Mouse (Mus musculus) layer of hippocampus, adult 8-10 months (tissue): Measurements from ENCODE around the gene Kifc1. TPM values are rescaled to one million over a fixed set of nuclear protein-coding genes. Genes with fewer than 3 reads are reported as not detected.
"Not testable (repeated sequence)": the region's sequence is repeated elsewhere in the genome, so short reads cannot be mapped to it uniquely, and the experiment has no call there.

Experiments used
- DNase-seq, 2 experiments: peaks; one replicate each; pipeline ENCODE4 v3.0.0; 2022; ENCODE audit warnings: low spot score in 2 of 2
- total RNA-seq, 4 experiments: library from RNA; stranded (reverse); gene quantifications; 2 replicates each; pipeline ENCODE4 v1.2.4; 2022

Gene Kifc1
- total RNA-seq, 4 experiments from 2014 or later = 1.9 to 2.6 (median 2.5) TPM

DNA sequence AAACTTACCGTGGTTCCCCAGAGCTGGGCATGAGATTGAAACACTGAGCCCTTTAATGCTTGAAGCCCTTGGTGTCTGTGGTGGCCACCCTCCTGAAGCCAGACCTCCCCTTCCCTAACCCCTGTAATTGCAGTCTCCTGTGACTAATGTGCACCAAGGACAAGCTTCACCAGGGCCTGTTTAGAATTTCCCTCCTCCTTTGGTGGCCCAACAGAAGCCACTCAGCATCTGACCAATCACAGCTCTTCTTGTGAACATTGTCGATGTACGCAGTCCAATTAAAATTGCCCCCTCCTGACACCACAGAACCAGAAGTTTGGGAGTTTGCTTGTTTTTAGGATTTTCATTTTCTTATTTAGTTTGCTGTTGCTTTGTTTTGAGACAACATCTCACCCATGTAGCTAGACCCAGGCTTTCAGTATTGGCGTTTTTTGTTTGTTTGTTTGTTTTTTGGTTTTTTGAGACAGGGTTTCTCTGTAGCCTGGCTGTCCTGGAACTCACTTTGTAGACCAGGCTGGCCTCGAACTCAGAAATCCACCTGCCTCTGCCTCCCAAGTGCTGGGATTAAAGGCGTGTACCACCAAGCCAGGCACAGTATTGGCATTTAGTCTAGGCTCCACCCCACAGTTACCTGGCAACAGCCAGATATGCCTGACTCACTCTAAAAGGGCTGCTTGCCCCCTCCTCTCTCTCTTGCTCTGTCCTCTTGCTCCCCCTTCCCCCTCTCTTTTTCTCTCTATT is 13.6 kb upstream of the Kifc1 start:
- not testable (repeated sequence) for DNase-seq

DNA sequence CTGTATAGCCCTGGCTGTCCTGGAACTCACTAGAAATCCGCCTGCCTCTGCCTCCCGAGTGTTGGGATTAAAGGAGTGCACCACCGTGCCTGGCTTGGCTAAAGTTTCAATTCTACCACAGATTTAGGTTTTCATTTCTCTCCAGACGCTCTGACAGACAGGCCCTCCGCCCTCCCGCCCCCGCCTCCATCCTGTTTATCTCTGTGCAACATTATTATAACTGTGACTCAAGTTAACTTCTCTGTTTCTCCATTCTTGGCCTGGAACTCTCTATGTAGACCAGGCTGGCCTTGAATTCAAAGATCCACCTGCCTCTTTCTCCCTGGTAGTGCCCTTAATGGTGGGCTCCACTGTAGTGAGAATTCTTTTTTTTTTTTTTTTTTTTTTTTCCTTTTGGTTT is 12.0 kb upstream of the Kifc1 start:
- DNase-seq = no peak

DNA sequence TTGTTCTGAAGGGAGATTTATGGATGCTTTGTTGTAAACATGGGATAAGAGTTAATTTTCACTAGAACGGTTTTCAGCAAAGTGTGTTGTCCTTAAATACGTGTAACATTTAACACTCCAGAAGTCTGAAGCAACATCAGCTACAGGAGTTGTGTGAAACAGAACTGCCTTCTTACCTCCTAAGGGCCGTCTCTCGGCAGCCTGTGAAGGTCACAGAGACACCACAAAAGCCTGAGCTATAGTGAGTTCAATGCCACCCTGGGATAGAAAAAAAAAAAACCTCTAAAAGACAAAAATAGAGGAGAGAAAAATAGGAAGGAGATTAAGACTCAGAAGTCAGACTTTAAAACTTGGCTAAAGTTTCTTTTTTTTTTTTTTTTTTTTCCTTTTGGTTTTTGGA is 11.6 kb upstream of the Kifc1 start:
- DNase-seq = no peak

DNA sequence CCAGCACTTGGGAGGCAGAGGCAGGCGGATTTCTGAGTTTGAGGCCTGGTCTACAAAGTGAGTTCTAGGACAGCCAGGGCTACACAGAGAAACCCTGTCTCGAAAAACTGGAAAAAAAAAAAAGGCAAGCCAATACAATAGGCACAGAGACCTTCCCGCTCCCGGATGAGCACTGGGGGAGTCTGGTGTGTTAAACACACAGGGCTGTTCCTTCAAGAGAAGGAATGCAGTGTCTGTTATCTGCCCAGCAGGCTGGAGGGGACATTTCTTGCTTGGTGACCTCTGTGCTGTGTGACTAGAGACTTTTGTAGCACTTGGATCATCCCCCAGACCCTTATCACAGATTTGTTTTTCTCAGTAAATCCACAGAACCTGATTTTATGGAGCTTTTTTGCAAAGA is 11.2 kb upstream of the Kifc1 start:
- no peak for DNase-seq

DNA sequence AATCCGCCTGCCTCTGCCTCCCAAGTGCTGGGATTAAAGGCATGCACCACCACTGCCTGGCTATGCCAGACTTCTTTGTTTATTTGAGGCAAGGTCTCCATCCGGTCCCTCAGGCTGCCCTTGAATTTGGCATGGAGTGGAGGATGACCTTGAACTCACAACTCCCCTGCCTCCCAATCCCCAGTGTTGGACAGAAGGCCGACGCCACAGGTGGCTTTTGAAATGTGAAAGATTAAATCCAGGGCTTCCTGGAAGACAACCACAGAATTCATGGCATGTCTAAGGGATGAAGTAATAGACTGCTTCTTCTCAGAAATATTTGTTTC is 10.5 kb upstream of the Kifc1 start:
- DNase-seq = no peak

DNA sequence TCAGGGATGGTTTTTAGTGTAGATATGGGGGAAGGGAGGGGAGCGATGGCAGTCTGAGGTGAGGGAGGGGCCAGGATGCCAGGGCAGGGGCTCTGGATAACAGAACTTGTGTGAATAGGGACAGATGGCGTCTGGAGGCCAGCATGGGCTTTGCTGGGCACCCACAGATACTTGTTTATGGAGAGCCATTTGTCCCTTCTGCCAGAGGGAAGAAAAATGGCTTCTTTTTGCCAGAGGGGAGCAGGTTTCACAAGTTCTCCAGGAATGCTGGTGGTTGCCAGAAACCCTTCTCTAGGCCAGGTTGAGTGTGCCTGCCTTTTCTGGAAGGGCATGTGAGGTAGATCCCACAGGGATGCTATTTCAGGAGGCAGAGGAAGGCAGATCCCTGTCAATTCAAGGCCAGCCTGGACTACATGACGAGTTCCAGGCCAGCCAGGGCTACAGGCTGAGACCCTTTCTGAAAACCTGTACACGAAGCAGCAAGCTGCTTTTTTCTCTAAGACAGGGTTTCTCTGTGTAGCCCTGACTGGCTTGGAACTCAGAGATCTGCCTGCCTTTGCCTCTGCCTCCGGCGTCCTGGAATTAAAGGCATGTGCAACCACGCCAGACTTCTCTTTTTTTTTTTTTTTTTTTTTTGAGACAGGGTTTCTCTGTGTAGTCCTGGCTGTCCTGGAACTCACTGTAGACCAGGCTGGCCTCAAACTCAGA is 10.0 kb upstream of the Kifc1 start:
- DNase-seq = no peak

DNA sequence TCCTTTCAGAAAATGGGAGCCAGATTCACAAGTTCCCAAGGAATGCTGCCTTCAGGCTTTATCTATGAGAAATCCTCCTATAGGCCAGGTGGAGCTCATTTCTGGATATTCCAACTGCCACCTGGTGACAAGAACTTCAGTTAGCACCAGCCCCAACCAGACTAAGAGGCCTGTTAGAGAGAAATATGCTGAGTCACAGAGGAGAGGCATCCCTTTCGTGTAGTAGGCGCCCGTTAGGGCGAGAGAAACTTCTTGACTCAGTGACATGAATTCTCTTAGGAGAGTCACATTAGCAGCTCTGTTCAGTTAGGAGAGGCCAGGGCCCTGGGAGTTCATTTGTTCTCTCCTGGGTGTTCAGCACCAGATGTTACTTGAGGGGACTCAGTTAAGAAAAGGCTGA is 9.2 kb upstream of the Kifc1 start:
- no peak for DNase-seq

DNA sequence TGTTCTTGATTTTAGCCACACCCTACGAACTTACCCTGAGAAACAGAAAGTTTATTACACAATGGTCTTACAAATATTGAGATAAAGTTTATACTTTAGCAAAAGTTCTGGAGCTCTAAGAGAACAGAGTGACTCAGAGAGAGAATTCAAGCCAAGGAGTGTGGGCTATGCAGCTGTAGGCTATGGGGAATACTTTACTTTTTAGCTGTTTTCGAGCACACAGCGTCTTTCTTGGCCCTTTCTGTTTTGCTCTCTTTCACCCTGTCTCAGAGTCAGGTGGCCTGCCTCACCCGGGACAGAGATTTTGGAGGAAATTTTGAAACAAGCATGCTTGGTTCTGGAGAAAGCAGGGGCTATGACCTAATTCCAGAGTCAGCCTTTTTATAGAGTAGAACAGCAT is 7.7 kb upstream of the Kifc1 start:
- not testable (repeated sequence) for DNase-seq

DNA sequence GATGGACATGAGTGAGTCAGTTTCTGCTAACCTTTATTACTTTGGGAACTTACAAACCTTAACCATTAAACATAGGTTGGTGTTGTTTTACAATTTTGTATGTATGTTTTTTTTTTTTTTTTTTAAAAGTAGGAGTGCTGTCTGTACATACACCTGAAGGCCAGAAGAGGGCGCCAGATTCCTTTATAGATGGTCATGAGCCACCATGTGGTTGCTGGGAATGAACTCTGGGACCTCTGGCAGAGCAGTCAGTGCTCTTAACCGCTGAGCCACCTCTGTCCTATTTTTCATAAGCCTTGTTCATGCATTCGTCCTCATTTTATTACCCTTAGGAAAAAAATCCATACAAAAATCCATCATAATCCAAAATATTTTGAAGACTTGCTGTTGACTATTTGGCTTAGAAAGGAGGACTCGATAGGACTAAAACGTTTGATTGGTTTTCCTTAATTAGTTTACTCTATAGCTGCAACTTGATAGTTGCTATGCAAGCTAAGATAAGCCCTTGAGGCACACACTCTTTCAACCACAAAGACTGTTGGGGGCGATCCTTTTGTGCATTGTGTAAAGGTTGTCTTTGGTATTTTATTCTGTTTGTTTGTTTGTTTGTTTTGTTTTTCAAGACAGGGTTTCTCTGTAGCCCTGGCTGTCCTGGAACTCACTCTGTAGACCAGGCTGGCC is 6.8 kb upstream of the Kifc1 start:
- DNase-seq = no peak

DNA sequence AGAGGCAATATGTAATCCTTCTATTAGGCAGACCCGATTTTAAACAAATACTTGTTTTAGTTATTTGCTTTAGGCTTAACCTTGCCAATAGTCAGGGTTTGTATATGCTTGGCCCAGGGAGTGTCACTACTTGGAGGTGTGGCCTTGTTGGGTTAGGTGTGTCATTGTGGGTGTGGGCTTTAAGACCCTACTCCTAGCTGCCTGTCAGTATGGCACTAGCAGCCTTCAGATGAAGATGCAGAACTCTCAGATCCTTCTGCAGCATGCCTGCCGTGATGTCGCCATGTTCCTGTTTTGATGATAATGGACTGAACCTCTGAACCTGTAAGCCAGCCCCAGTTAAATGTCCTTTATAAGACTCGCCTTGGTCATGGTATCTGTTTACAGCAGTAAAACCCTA is 2.5 kb upstream of the Kifc1 start:
- DNase-seq = not testable (repeated sequence)

DNA sequence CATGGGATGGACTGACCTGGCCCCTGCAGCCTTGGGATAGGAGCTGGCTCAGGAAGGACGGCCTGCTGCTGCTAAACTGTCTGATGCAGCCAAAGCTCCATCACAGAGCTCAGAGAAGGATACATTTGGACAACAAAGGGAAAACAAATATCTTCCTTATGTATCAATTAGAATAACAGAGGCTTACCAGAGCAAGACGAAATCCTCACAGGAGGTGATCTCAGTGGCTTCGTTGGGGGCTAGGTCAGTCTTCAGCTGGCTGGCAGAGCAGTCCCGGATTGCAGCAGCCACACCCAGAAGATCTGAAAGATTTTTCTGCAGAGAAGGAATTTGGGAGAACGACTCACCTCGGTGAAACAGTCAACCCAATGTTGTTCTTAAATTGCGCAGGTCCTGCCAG is 2.0 kb upstream of the Kifc1 start:
- no peak for DNase-seq

DNA sequence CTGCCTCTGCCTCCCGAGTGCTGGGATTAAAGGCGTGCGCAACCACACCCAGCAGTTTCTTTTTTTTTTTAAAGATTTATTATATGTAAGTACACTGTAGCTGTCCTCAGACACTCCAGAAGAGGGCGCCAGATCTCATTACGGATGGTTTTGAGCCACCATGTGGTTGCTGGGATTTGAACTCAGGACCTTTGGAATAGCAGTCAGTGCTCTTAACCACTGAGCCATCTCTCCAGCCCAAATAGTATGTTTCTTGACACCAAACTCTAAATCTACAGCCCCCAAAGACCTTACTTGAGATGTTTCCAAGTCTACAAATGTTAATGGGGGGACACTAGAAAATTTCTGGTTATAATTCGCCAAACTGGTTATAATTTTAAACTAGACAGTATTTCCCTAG is 1.4 kb upstream of the Kifc1 start:
- not testable (repeated sequence) for DNase-seq

DNA sequence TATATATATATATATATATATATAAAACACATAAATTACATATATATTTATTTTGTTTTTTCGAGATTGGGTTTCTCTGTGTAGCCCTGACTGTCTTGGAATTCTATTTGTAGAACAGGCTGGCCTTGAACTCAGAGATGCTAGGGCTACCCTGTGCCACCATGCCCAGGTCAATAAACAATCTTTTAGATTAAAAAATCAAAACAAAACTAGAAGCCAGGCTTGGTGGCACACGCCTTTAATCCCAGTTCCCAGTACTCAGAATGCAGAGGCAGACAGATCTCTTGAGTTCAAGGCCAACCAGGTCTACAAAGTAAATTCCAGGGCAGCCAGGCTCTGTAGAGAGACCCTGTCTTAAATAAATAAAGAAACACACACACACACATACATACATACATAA is 896 bp upstream of the Kifc1 start:
- no peak for DNase-seq

DNA sequence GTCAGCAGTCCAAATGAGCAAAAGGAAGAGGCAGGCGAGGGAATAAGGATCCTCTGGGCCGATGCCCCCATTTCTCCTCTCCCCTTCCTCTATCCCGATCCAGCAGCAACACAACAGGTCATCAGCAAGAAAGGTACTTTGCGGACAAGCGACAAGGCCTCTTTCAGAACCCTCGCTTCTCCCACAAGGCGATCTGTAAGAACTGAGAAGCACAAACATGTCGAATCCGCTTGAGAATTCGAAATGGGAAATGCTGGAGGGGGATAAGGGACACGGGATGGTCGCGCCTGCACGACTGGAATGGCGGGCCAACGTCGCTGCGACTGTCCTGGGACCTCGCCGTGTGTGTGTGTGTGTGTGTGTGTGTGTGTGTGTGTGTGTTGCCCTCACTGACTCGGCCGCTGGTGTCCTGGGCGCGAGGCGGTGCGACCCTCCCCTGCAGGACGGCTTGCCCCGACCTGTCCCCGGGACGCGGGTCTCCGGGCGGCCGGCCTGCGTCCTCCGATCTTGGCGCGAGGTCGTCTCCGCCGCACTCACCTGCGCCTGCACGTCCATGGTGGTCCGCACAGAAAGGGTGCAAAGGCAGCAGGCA is 424 bp downstream of the Kifc1 start:
- DNase-seq = not testable (repeated sequence)

DNA sequence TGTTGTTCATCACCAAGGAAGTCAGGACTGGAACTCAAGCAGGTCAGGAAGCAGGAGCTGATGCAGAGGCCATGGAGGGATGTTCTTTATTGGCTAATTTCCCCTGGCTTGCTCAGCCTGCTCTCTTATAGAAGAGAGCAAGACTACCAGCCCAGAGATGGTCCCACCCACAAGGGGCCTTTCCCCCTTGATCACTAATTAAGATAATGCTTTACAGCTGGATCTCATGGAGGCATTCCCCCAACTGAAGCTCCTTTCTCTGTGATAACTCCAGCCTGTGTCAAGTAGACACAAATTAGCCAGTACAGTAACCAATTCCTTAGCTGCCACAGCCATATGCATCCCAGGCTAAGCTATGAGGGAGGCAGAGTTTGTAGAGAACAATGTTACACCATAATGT is 2.2 kb downstream of the Kifc1 start:
- not testable (repeated sequence) for DNase-seq

DNA sequence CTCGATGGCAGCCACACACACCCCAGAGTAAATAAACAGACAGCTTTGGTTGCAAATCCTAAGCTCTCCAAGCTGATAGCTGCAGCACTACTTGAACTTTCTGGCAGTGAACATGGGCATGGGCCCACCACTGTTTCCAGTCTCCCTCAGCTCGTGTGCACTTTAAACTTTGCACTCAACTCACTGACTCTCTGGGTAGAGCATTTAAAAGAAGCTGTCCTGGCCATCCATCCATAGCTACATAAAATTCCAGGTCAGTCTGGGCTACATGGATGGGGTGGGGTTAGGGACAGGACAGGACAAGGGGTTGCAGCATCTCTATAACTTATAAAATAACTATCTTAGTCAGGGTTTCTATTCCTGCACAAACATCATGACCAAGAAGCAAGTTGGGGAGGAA is 2.7 kb downstream of the Kifc1 start:
- DNase-seq = not testable (repeated sequence)

DNA sequence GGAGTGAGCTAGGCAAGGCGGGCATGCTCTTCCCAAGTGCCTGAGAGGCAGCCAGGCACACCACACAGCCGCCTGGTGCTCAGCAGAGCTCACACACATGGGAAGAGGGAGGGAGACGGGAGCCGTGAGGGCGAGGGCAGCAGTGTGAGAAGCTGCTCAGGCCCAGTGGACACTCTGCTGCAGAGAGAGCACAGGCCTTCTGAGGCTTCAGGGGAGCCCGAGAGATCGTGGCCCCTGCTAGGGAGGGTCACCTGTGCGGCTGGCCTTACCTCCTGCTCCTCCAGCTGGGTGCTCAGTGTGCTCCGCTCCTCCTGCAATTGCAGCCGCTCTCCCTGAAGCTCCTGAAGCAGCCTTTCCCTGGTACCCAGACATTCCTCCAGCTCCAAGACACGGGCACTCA is 6.1 kb downstream of the Kifc1 start:
- DNase-seq = not testable (repeated sequence)

DNA sequence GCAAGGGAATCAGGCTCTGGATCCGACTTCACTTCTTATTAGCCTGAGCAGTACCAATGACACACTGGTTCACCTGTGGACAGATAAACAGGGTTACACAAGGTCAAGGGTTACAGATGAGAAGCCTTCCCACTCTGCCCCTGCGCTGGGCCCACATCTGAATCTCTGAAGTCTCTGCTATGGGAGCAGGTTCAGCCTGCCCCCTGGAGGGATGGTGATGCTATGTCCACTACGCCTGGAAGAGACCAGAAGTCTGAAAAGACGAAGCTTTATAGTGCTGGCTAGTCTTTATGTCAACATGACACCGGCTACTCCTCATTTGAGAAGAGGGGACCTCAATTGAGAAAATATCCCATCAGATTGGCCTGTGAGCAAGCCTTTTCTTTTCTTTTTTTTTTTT is 14.7 kb downstream of the Kifc1 start:
- DNase-seq = not testable (repeated sequence)

DNA sequence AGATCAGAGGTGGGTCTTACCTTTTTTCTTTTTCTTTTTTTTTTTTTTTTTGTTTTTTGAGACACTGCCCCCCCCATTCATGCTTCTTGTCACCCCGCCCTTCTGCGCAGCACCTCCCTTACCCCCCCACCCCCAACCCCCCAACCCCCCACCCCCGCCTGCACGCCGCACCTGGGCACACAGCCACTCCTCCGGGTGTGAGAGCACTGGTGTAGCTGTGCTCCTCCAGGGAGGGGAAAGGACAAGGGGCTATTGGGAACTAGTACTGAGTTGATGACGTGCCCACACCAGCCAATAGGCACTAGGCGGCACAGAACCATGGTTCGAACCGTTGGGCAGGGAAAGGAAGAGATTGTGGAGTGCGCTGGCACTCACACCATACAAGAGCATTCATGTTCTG is 16.1 kb downstream of the Kifc1 start:
- DNase-seq = no peak

DNA sequence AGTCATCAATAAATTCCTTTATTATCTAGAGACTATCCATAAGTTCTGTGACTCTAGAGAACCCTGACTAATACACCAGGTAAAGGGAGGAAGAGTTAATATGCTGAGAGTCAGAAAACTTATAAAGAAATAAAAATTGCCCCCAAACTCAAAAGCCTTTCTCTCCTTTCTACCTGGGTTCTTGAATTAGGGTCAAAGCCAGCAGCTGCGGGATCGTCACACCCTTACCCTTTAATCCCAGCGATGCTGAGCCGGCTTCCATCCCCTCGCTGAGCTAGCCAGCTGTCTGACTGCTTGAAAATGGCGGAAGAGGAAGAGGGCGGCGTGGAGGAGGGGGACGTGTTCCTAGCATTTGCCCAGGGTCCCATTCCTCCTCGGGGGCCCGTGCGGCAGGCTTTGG is 16.9 kb downstream of the Kifc1 start, which contains the start of gene Gm7029:
Gene Gm7029, plus strand, starts transcription at position 301 of the 400 bp plus-strand sequence.
- not testable (repeated sequence) for DNase-seq

DNA sequence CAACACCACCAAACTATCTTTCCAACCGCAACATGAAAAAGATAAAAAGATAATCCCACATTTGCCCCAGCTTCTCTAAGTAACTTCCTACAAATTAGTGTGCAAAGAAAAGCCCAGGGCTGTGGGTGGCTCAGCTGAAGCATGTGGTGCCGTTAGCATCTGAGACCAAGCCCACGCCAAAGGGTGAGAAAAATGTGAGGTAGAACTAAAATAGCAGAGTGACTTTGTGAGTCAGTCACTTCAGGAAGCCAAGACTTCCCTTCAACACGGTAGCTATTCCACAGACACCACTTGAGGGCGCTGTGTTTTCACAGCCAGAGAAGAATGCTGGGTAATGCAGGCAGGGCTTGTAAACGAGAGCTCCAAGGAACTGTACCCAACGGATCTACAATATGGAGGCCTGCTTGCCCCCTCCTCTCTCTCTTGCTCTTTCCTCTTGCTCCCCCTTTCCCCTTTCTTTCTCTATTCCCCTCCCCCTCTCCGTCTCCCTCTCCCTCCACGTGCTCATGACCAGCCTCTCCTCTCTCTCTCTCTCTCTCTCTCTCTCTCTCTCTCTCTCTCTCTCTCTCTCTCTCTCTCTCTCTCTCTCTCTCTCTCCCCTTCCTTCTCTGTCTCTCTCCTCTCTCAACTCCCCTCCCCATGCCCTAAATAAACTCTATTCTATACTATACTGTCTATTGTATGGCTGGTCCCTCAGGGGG is 25.0 kb downstream of the Kifc1 start:
- DNase-seq = peak; percentile 69 to 71

DNA sequence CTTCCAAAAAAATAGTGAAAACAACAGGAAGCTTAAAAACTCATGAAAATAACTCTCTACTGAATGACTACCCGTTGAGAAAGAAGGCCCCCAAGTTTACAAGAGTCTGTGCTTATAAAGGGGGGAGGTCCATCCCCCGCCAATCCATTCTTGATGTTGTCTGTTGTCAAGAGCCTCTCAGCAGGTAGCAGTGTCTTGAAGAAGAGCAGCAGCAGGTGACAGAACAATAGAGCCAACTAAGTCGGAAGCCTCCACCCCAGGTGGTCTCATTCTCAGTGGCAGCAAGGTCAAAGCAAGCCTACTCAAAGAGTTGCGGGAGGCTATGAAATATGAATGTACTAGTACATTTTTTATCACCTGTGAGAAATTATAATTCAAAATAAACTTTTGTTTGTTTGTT is 32.6 kb downstream of the Kifc1 start:
- no peak for DNase-seq
